18 mouse cellular contexts compared by ENCODE assay signal in genomic region chr8:49533412-49534351, GRCm38 (mm10).
DNase-seq lines count a peak whose midpoint lies in the region; ATAC-seq and TF ChIP-seq lines count a peak whose summit lies in the region.
"Had no signal": no experiment of that assay in that cellular context is flagged by ENCODE, and none has a peak within 500 bp of the region (broad histone marks: within the 10 kb centered on the region; RNA-seq: fewer than 3 reads in every experiment).

No protein-coding gene starts in this region.

- no peak overlapping the region for H3K4me2 ChIP-seq in forebrain, embryonic 15.5 days (replicated peaks)
- no peak overlapping the region for H3K4me2 ChIP-seq in forebrain, embryonic 11.5 days (ENCODE audit: low read depth, low read length, severe bottlenecking)
- H3K4me2 ChIP-seq in forebrain, postnatal 0 days (ENCODE audit: low read depth), result no peak overlapping the region
- no peak overlapping the region for H3K4me2 ChIP-seq in forebrain, embryonic 12.5 days
- H3K4me2 ChIP-seq: embryonic facial prominence, embryonic 12.5 days had no signal

- ATAC-seq in forebrain, embryonic 15.5 days (replicated peaks), result no peak; the same call in 1 of the 2 replicates
- ATAC-seq in forebrain, embryonic 11.5 days (replicated peaks; ENCODE audit: low FRiP score), result no peak
- ATAC-seq in forebrain, postnatal 0 days, result peak; percentile 78
- no peak for ATAC-seq in forebrain, embryonic 12.5 days (ENCODE audit: low FRiP score)

- no peak for TF ChIP-seq CTCF in forebrain, postnatal 0 days (IDR thresholded peaks at IDR 0.05; ENCODE audit: low read depth)
- no peak for TF ChIP-seq CTCF in layer of hippocampus, adult 2 months (conservative IDR thresholded peaks at IDR 0.05)

- peaks cover 9% of the 10 kb centered on the region; the same call in 1 of the 2 replicates for H3K4me1 ChIP-seq in forebrain, embryonic 15.5 days
- no peaks in the 10 kb centered on the region; the same call in 1 of the 2 replicates for H3K4me1 ChIP-seq in forebrain, embryonic 11.5 days (replicated peaks; ENCODE audit: control insufficient read depth, insufficient read depth, low read length)
- H3K4me1 ChIP-seq in forebrain, postnatal 0 days (ENCODE audit: insufficient read depth), result no peaks in the 10 kb centered on the region
- 0 out of 2 replicates have a peak, but pooled peaks cover 4% of the 10 kb centered on the region for H3K4me1 ChIP-seq in forebrain, embryonic 12.5 days
- H3K4me1 ChIP-seq: embryonic facial prominence, embryonic 10.5 days; embryonic facial prominence, embryonic 12.5 days had no signal

- H3K36me3 ChIP-seq in forebrain, embryonic 15.5 days, result no peaks in the 10 kb centered on the region
- no peaks in the 10 kb centered on the region for H3K36me3 ChIP-seq in forebrain, embryonic 11.5 days (ENCODE audit: control insufficient read depth, insufficient read depth, low read length)
- H3K36me3 ChIP-seq in forebrain, postnatal 0 days (ENCODE audit: insufficient read depth), result no peaks in the 10 kb centered on the region
- H3K36me3 ChIP-seq in forebrain, embryonic 12.5 days (replicated peaks), result no peaks in the 10 kb centered on the region
- H3K36me3 ChIP-seq: embryonic facial prominence, embryonic 10.5 days; embryonic facial prominence, embryonic 12.5 days had no signal

- no peak overlapping the region for H3K9ac ChIP-seq in forebrain, embryonic 15.5 days (replicated peaks)
- H3K9ac ChIP-seq in forebrain, embryonic 11.5 days (ENCODE audit: low read length), result no peak overlapping the region
- no peak overlapping the region for H3K9ac ChIP-seq in forebrain, postnatal 0 days
- no peak overlapping the region for H3K9ac ChIP-seq in forebrain, embryonic 12.5 days
- H3K9ac ChIP-seq: embryonic facial prominence, embryonic 12.5 days had no signal

- no peak overlapping the region for H3K4me3 ChIP-seq in forebrain, embryonic 15.5 days
- no peak overlapping the region for H3K4me3 ChIP-seq in forebrain, embryonic 11.5 days (ENCODE audit: low read depth, low read length)
- no peak overlapping the region for H3K4me3 ChIP-seq in forebrain, postnatal 0 days (ENCODE audit: low read depth, low read length)
- no peak overlapping the region for H3K4me3 ChIP-seq in forebrain, embryonic 12.5 days (replicated peaks)
- no peak overlapping the region for H3K4me3 ChIP-seq in layer of hippocampus, adult 2 months
- H3K4me3 ChIP-seq: embryonic facial prominence, embryonic 10.5 days; embryonic facial prominence, embryonic 12.5 days had no signal

- no peaks in the 10 kb centered on the region for H3K9me3 ChIP-seq in forebrain, embryonic 15.5 days
- no peaks in the 10 kb centered on the region for H3K9me3 ChIP-seq in forebrain, embryonic 11.5 days (ENCODE audit: control insufficient read depth, low read length)
- no peaks in the 10 kb centered on the region for H3K9me3 ChIP-seq in forebrain, postnatal 0 days (ENCODE audit: low read length)
- H3K9me3 ChIP-seq in forebrain, embryonic 12.5 days, result no peaks in the 10 kb centered on the region
- H3K9me3 ChIP-seq: embryonic facial prominence, embryonic 10.5 days; embryonic facial prominence, embryonic 12.5 days had no signal

- no peak for DNase-seq in forebrain, embryonic 11.5 days (ENCODE audit: low spot score)
- DNase-seq in forebrain, postnatal 0 days, result peak; percentile 54
- DNase-seq in layer of hippocampus, adult 2 months (ENCODE audit: low spot score in 2 of 2), result no peak
- no peak for DNase-seq in layer of hippocampus, postnatal 10 days (ENCODE audit: low spot score in 2 of 2)
- peak; percentile 64 for DNase-seq in brain, embryonic 18.5 days (ENCODE audit: low read depth, low spot score)
- DNase-seq in adrenal gland, adult (ENCODE audit: inconsistent age in 2 of 2, low spot score in 1 of 2), result no peak
- DNase-seq: adrenal gland, adult 8-10 months; adrenal gland, postnatal 14 days; adrenal gland, postnatal 36 days; cerebellum, adult 11-12 months; cerebellum, adult 2 months; cerebellum, adult 9-10 months; cerebellum, postnatal 10 days; cerebellum, postnatal 25 days had no signal

- no peaks in the 10 kb centered on the region for H3K27me3 ChIP-seq in forebrain, embryonic 15.5 days
- no peaks in the 10 kb centered on the region for H3K27me3 ChIP-seq in forebrain, embryonic 11.5 days (ENCODE audit: control insufficient read depth, insufficient read depth, low read length)
- no peaks in the 10 kb centered on the region for H3K27me3 ChIP-seq in forebrain, postnatal 0 days (ENCODE audit: insufficient read depth, low read length)
- 0 out of 2 replicates have a peak, but pooled peaks cover 3% of the 10 kb centered on the region for H3K27me3 ChIP-seq in forebrain, embryonic 12.5 days
- H3K27me3 ChIP-seq: embryonic facial prominence, embryonic 12.5 days had no signal

- peak overlapping the region; percentile 31; the same call in 1 of the 2 replicates for H3K27ac ChIP-seq in forebrain, embryonic 15.5 days (replicated peaks)
- H3K27ac ChIP-seq in forebrain, embryonic 11.5 days (ENCODE audit: low read depth, low read length), result no peak overlapping the region
- no peak overlapping the region for H3K27ac ChIP-seq in forebrain, postnatal 0 days (ENCODE audit: low read depth, low read length)
- no peak overlapping the region for H3K27ac ChIP-seq in forebrain, embryonic 12.5 days
- H3K27ac ChIP-seq in layer of hippocampus, adult 2 months, result peak overlapping the region; percentile 61
- H3K27ac ChIP-seq: embryonic facial prominence, embryonic 10.5 days; embryonic facial prominence, embryonic 12.5 days had no signal

- 42% methylated on average over 5 of the region's 5 CpGs for WGBS in forebrain, embryonic 15.5 days
- WGBS in forebrain, embryonic 11.5 days, result 70% methylated on average over 5 of the region's 5 CpGs
- WGBS in forebrain, postnatal 0 days, result 31% methylated on average over 5 of the region's 5 CpGs
- WGBS in forebrain, embryonic 12.5 days, result 66% methylated on average over 5 of the region's 5 CpGs

Comparison
In these comparisons a context has a peak if more than half of its experiments do, and no peak if none do; other contexts are left out.
1. H3K27ac ChIP-seq: peak in forebrain, embryonic 15.5 days (single experiment) and layer of hippocampus, adult 2 months (single experiment); none in forebrain, embryonic 11.5 days (single experiment), forebrain, postnatal 0 days (single experiment) and forebrain, embryonic 12.5 days (single experiment).
2. DNase-seq: peak in forebrain, postnatal 0 days (single experiment) and brain, embryonic 18.5 days (single experiment); none in forebrain, embryonic 11.5 days (single experiment), layer of hippocampus, adult 2 months (0 of 2), layer of hippocampus, postnatal 10 days (0 of 2) and adrenal gland, adult (0 of 2).